Mouse (Mus musculus) c-Kit-negative CD71-positive TER-119-positive erythroid progenitor cells, embryonic 14.5 days (primary cell): ENCODE data around the gene March9.
"Not testable (repeated sequence)": the region's sequence is repeated elsewhere in the genome, so short reads cannot be mapped to it uniquely, and the experiment has no call there.

Source experiments
- DNase-seq: peaks from one replicate; pipeline ENCODE4 v3.0.0-alpha.2; 2013; ENCODE audit warnings: low read depth, low spot score

The March9 gene

GRCm38 (mm10) chr10:127062503-127062902, 2.5 kb upstream of the March9 start:
- DNase-seq: no peak

- DNase-seq: not testable (repeated sequence)
Measured at GRCm38 (mm10) chr10:127062101-127062500, 2.1 kb upstream of the March9 start.

GRCm38 (mm10) chr10:127061513-127061912, 1.5 kb upstream of the March9 start:
- no peak for DNase-seq

GRCm38 (mm10) chr10:127061085-127061484, 1.1 kb upstream of the March9 start:
- no peak for DNase-seq

GRCm38 (mm10) chr10:127059174-127059967, 613 bp downstream of the March9 start:
- DNase-seq: no peak

GRCm38 (mm10) chr10:127058708-127059107, 1.3 kb downstream of the March9 start:
- no peak for DNase-seq

GRCm38 (mm10) chr10:127058161-127058560, 1.8 kb downstream of the March9 start:
- no peak for DNase-seq

GRCm38 (mm10) chr10:127056490-127056889, 3.5 kb downstream of the March9 start:
- DNase-seq: no peak

GRCm38 (mm10) chr10:127055406-127055805, 4.6 kb downstream of the March9 start:
- no peak for DNase-seq

- DNase-seq: no peak
Measured at GRCm38 (mm10) chr10:127054646-127055045, 5.3 kb downstream of the March9 start.

GRCm38 (mm10) chr10:127050119-127050474, 9.9 kb downstream of the March9 start:
- DNase-seq: no peak

GRCm38 (mm10) chr10:127049395-127050118, 10.4 kb downstream of the March9 start:
- no peak for DNase-seq

GRCm38 (mm10) chr10:127048608-127049394, 11.2 kb downstream of the March9 start:
- no peak for DNase-seq

- DNase-seq: no peak
Measured at GRCm38 (mm10) chr10:127047954-127048353, 12.0 kb downstream of the March9 start, which contains the start of gene Cyp27b1. TSS of gene Cyp27b1 (plus strand) at chr10:127048250.

GRCm38 (mm10) chr10:127043187-127043586, 16.8 kb downstream of the March9 start:
- DNase-seq: no peak

- no peak for DNase-seq
Measured at GRCm38 (mm10) chr10:127042468-127043115, 17.4 kb downstream of the March9 start.

GRCm38 (mm10) chr10:127041774-127042338, 18.1 kb downstream of the March9 start:
- no peak for DNase-seq

- no peak for DNase-seq
Measured at GRCm38 (mm10) chr10:127041274-127041766, 18.7 kb downstream of the March9 start, which contains the start of the genes Mettl1 and Eef1akmt3. TSS of gene Mettl1 (plus strand) at chr10:127041414. TSS of gene Eef1akmt3 (minus strand) at chr10:127041513.

- DNase-seq: no peak
Measured at GRCm38 (mm10) chr10:127040569-127041214, 19.3 kb downstream of the March9 start.

GRCm38 (mm10) chr10:127037641-127038040, 22.3 kb downstream of the March9 start:
- DNase-seq: no peak
